In genomic region chr3:9347446-9347860, GRCm38 (mm10) we compare ENCODE assay signal across 8 mouse cellular contexts.
DNase-seq lines count a peak whose midpoint lies in the region; ATAC-seq and TF ChIP-seq lines count a peak whose summit lies in the region.

No protein-coding gene starts in this region.

- peak; percentile 50 for DNase-seq in gastrocnemius, adult 2 months
- no peak for DNase-seq in gastrocnemius, adult 8-10 months (ENCODE audit: low spot score in 2 of 2)
- peak; percentile 70 for DNase-seq in adrenal gland, postnatal 10 days
- peak; percentile 68 for DNase-seq in hindbrain, postnatal 0 days (ENCODE audit: low spot score)
- peak; percentile 5 for DNase-seq in lung, postnatal 25 days (ENCODE audit: low spot score)

- intact Hi-C loops in gastrocnemius, adult 2 months (cut with DNase I): loop anchor here (10.0 kb wide), 1 partner anchor 273 kb away; no protein-coding TSS in a partner anchor

- H3K27me3 ChIP-seq in forebrain, embryonic 16.5 days (replicated peaks; ENCODE audit: control insufficient read depth, insufficient read depth, low read length): peaks cover 11% of the 10 kb centered on the region
- H3K27me3 ChIP-seq in hindbrain, postnatal 0 days (ENCODE audit: insufficient read depth, low read length): peaks cover 6% of the 10 kb centered on the region; the same call in 1 of the 2 replicates
- no peaks in the 10 kb centered on the region; the same call in 1 of the 2 replicates for H3K27me3 ChIP-seq in stomach, embryonic 15.5 days (replicated peaks)

- 2% methylated on average over 15 of the region's 15 CpGs for WGBS in forebrain, embryonic 16.5 days
- WGBS in hindbrain, postnatal 0 days: 5% methylated on average over 15 of the region's 15 CpGs
- WGBS in stomach, embryonic 15.5 days: 8% methylated on average over 15 of the region's 15 CpGs

- H3K9me3 ChIP-seq in forebrain, embryonic 16.5 days (ENCODE audit: control insufficient read depth, low read length): no peaks in the 10 kb centered on the region
- H3K9me3 ChIP-seq in hindbrain, postnatal 0 days (ENCODE audit: low read length): no peaks in the 10 kb centered on the region
- H3K9me3 ChIP-seq in stomach, embryonic 15.5 days: no peaks in the 10 kb centered on the region

- ATAC-seq in forebrain, embryonic 16.5 days: peak; percentile 79
- ATAC-seq in hindbrain, postnatal 0 days: peak; percentile 91
- peak; percentile 72 for ATAC-seq in stomach, embryonic 15.5 days (ENCODE audit: insufficient read depth, low FRiP score, low read depth)
- ATAC-seq in activated CD4-positive, CD25-positive, alpha-beta regulatory T cell, adult 4 months: no peak

- H3K4me3 ChIP-seq in gastrocnemius, adult 2 months: peak overlapping the region; percentile 74
- H3K4me3 ChIP-seq in forebrain, embryonic 16.5 days (replicated peaks; ENCODE audit: low read length): peak overlapping the region; percentile 50
- H3K4me3 ChIP-seq in hindbrain, postnatal 0 days (ENCODE audit: low read length): peak overlapping the region; percentile 56
- peak overlapping the region; percentile 46 for H3K4me3 ChIP-seq in stomach, embryonic 15.5 days (replicated peaks)

- no peak for TF ChIP-seq CTCF in gastrocnemius, adult 2 months (IDR thresholded peaks at IDR 0.05)
- TF ChIP-seq CTCF in hindbrain, postnatal 0 days (IDR thresholded peaks at IDR 0.05; ENCODE audit: low read depth): no peak

- H3K36me3 ChIP-seq in forebrain, embryonic 16.5 days (ENCODE audit: control insufficient read depth, insufficient read depth): no peaks in the 10 kb centered on the region
- no peaks in the 10 kb centered on the region for H3K36me3 ChIP-seq in hindbrain, postnatal 0 days (ENCODE audit: insufficient read depth, low read length)
- no peaks in the 10 kb centered on the region for H3K36me3 ChIP-seq in stomach, embryonic 15.5 days

- peak overlapping the region; percentile 70 for H3K27ac ChIP-seq in gastrocnemius, adult 2 months
- H3K27ac ChIP-seq in forebrain, embryonic 16.5 days (ENCODE audit: low read length): no peak overlapping the region
- no peak overlapping the region for H3K27ac ChIP-seq in hindbrain, postnatal 0 days
- no peak overlapping the region for H3K27ac ChIP-seq in stomach, embryonic 15.5 days

- H3K9ac ChIP-seq in forebrain, embryonic 16.5 days (replicated peaks; ENCODE audit: low read depth, low read length): peak overlapping the region; percentile 67
- peak overlapping the region; percentile 44; the same call in 1 of the 2 replicates for H3K9ac ChIP-seq in hindbrain, postnatal 0 days (replicated peaks; ENCODE audit: low read length)
- no peak overlapping the region for H3K9ac ChIP-seq in stomach, embryonic 15.5 days

- H3K4me1 ChIP-seq in forebrain, embryonic 16.5 days (replicated peaks; ENCODE audit: control insufficient read depth, insufficient read depth, low read length): peaks cover 9% of the 10 kb centered on the region; the same call in 1 of the 2 replicates
- H3K4me1 ChIP-seq in hindbrain, postnatal 0 days (ENCODE audit: insufficient read depth, low read length): peaks cover 2% of the 10 kb centered on the region; the same call in 1 of the 2 replicates
- peaks cover 12% of the 10 kb centered on the region for H3K4me1 ChIP-seq in stomach, embryonic 15.5 days

- peak overlapping the region; percentile 87 for H3K4me2 ChIP-seq in forebrain, embryonic 16.5 days (ENCODE audit: low read length)
- H3K4me2 ChIP-seq in hindbrain, postnatal 0 days (ENCODE audit: low read depth, low read length): peak overlapping the region; percentile 99
- peak overlapping the region; percentile 90 for H3K4me2 ChIP-seq in stomach, embryonic 15.5 days

Comparison
In these comparisons a context has a peak if more than half of its experiments do, and no peak if none do; other contexts are left out.
1. DNase-seq: peak in gastrocnemius, adult 2 months (single experiment), adrenal gland, postnatal 10 days (single experiment), hindbrain, postnatal 0 days (single experiment) and lung, postnatal 25 days (single experiment); none in gastrocnemius, adult 8-10 months (0 of 2).
2. Peak in every context shown above with its lines, with median percentiles within 50 percentile points of each other: H3K4me3 ChIP-seq and H3K4me2 ChIP-seq.